Mouse (Mus musculus) heart, postnatal 25 days (tissue): ENCODE measurements around the gene Gata3. TPM values are rescaled to one million over a fixed set of nuclear protein-coding genes. Genes with fewer than 3 reads are reported as not detected.

Experiments used
- DNase-seq: peaks from one replicate; pipeline ENCODE4 v3.0.0; 2022; ENCODE audit warnings: low spot score
- intact Hi-C: fragments of 180-260 bp; cut with DNase I; formaldehyde crosslinking; loops from one replicate; pipeline ENCODE4 v1.15.1; 2025
- total RNA-seq, 2 experiments: library from RNA; stranded (reverse); gene quantifications; 2 replicates each; pipeline ENCODE4 v1.2.3; 2021

The Gata3 gene
- total RNA-seq, 2 experiments from 2014 or later: 1.1 to 1.7 TPM

DNA sequence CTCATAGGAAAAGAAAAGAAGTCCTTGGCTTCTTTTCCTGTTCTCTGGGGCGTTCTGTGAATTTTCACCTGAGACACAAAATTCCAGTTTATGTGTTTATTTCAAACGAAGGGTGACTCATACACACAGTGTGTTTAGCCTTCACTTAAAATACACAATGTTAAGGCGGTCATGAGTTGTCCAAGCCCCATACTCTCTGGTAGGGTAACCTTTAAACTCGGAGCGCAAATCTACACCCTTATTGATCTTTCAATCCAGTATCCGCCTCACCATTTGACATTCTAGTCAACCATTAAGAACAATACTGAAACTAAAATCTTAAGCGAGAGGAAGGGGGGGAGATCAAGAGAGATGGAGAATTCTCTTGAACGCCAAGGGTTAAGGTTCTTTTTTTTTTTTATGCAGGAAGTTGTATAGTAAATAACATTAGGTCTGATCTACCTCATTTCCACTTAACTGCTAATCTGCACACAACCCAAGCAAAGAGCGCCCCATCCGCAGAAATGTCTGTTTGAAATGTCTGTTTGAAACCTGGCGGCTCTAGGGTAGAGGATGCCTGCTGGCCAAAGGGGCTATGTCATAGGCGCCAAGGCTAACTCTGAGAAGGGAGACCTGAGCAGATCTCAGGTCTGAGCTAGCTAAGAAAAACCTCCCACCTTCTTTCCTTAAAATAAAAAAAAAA lies 14.0 kb downstream of the Gata3 start:
- DNase-seq: no peak
- intact Hi-C loops: loop anchor here (10.0 kb wide), 2 partner anchors 251 to 341 kb away; no protein-coding TSS in a partner anchor

DNA sequence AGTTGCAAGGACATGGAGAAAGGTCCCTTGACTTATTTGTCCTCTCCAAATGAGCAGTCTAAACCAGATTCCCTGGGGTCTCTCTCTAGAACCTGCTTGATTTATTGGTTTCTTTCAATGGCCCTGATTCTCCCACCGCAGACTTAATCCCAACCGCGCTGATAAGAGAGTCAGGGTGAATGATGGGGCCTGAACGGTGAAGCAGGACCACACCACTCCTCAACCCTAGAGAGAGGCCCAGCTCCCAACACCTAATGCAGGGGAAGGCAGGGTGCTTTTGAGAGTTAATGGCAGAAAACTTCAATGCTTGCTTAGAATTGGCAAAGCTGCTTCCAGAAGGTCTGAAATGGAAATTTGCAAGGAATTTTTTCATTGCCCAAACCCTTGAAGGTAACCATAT lies 14.6 kb downstream of the Gata3 start:
- DNase-seq: no peak
- intact Hi-C loops: loop anchor here (10.0 kb wide), 2 partner anchors 250 to 340 kb away; no protein-coding TSS in a partner anchor

DNA sequence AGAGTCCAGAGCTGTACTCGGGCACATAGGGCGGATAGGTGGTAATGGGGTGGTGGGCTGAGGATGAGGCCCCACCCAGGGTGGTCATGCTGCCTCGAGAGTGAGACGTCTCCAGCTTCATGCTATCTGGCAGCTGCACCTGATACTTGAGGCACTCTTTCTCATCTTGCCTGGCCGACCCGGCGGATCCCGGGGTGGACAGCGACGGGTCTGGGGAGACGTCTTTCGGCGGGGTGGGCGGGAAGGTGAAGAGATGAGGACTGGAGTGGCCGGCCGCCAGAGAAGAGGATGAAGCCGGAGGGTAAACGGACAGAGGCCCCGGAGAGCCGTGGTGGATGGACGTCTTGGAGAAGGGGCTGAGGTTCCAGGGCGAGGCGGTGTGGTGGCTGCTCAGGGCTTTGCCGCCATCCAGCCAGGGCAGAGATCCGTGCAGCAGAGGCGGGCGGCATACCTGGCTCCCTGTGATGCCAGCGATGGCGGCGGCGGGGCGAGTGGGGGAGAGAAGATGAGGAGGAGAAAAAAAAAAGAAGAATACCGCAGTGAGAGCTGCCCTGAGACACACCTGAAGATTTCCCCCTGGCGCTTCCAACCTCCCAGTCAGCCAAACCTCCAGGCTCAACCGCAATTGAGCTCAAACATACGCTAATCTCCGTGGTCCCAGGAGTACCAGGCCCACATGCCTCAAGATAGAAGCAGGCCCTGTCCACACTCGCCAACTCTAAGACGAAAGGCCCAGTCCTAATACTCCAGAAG lies 15.2 kb downstream of the Gata3 start:
- no peak for DNase-seq
- intact Hi-C loops: loop anchor here (10.0 kb wide), 2 partner anchors 250 to 340 kb away; no protein-coding TSS in a partner anchor

DNA sequence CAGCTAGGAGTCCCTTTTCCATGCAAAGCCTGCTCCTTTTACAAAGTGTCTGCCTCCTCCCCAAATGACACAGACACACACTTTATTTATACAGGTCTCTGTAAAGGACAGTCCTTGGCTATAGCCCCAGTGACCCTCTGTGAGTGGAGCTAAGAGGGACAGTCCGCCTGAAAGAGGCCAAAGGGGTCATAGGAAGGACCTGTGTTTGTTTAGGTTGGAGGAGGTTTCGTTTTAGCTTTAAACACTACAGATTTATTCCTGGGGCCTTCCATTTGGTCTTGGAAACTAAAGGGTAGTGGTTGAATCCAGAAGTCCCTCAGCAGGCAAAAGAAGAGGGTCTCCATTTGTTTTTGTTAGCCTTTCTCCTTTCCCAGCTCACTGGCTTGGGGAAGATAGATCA lies 16.1 kb downstream of the Gata3 start:
- intact Hi-C loops: loop anchor here (10.0 kb wide), 2 partner anchors 249 to 339 kb away; no protein-coding TSS in a partner anchor
- no peak for DNase-seq

DNA sequence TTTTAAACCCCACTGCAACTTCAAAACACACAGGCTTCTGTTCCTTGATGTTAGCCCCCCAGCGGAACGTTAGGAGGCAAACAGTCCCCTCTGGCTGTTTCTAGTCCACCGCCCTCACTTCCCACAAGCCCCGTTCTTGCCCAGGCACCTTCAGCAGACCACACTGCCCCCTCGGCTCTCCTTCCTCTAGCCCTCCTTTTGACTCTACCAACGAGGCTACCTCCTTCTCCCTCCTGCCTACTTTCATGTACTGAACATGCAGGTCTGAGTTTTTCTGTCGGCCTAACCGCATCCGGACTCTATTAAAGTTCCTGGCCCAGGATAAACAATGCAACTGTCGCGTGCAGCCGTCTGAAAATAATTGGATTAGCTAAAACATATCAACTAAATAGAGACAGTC lies 17.2 kb downstream of the Gata3 start:
- intact Hi-C loops: loop anchor here (10.0 kb wide), 2 partner anchors 248 to 338 kb away; no protein-coding TSS in a partner anchor
- no peak for DNase-seq

DNA sequence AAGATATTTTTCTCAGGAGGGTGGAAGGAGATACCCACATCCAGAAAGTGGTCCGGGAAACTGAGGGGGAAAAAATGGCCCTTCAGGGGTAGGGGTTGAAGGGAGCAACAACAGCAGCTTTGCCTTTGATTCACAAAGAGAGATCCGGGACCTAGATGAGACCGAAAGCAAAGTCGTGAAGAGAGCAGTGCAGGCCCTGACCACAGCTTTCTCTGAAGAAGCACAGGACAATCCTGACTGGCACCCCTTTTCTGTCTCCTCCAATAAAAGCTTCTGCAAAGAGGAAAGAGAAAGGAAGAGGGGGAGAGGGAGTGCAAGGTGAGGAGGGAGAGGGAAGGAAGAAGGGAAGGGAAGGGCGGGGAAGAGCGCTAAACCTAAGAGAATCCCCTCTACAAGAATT lies 18.0 kb downstream of the Gata3 start:
- DNase-seq: no peak
- intact Hi-C loops: loop anchor here (10.0 kb wide), 2 partner anchors 247 to 337 kb away; no protein-coding TSS in a partner anchor

DNA sequence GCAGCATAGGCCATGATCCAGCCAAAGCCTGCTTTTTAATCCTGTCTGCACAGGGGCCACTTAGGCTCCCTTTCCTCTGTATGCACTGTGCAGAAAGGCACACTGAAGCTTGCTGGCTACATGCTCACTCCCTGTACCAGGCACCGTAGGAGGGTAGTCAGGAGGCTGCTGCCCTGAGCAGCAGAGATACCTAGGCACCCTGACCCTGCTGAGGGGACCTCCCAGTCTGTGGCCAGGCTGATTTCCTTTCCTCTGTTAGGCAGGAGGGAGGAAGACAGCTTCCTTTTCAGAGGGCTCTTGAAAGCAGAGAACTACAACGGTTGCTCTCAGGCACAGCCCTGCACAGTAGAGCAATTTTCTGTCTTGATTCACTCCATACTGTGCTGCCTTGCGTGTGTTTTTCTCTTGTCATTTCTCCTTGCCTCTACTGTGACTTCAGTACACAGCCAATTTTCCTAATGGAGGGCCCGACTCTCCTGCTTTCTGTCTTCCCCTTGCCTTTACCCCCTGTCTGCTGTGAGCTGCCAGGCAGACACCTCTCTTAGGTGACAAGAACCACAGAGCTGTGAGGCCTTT lies 18.6 kb downstream of the Gata3 start:
- intact Hi-C loops: loop anchor here (10.0 kb wide), 2 partner anchors 246 to 336 kb away; no protein-coding TSS in a partner anchor
- DNase-seq: no peak

DNA sequence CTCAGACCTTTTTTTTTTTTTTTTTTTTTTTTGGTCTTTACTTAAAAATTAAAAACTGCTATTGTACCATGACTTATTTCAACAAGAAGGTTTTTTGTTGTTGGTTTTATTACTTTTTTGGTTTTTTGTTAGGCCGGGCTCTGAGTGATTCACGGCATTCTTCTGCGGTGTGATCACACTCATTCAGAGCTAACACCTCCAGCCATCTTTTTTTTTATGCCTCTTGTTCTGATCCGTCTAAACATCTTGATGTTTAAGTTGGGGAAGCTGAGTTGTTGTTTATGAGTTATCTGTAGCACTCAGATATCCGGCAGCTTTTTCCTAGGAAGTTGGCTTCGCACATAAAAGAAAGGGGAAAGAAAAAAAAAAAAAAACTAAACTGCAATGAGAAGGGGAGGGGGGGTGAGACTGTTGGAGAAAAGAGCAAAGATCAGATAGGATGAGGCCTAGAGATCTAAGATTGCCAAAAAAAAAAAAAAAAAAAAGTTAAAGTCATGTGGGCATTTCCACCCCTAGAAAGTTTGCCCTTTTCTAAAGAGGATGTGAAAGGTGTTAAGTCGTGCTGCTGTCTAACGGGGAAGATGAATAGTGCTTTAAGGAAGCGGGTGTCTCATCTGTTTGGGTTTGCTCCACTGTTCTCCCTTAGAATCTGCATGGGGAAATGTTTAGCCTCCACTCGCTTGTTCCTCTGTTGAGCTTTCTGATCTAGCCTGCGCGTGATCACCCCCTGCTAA lies 22.6 kb downstream of the Gata3 start:
- DNase-seq: no peak
- intact Hi-C loops: no loop called here

DNA sequence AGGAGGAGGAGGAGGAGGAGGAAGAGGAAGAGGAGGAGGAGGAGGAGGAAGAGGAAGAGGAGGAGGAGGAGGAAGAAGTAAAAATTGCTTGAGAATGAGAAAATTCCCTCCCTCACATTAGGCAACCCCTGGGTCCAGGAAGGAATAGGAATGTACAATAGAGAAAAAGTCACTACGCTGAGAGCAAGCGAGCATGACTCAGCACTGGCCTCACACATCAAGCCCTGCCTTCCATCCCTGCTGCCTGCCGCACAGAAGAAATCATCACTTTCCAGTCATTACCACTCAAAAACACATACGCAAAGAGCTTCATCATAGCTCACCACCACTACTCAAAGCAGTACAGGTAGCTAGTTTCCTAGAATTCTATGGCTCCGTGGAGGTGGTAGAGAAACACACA lies 29.1 kb downstream of the Gata3 start:
- no peak for DNase-seq
- intact Hi-C loops: no loop called here

DNA sequence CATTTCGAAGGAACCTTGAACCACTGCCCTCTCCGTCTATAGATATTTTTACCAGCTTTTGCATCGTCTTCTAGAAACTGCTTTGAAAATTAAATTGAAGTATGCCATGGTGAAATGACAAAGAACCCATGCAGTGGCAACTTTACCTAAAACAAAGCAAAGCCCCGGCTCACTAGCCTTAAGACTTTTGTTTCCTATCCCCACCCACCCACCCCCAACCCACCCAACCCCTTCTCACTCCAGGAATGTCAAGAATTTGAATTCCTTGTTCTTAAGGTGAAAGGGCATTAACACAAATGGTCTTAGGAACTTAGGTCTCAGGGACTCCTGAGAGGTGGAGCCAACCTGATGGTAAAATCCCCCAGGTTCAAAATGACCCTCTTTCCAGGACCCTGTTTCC lies 34.0 kb downstream of the Gata3 start:
- DNase-seq: no peak
- intact Hi-C loops: no loop called here

DNA sequence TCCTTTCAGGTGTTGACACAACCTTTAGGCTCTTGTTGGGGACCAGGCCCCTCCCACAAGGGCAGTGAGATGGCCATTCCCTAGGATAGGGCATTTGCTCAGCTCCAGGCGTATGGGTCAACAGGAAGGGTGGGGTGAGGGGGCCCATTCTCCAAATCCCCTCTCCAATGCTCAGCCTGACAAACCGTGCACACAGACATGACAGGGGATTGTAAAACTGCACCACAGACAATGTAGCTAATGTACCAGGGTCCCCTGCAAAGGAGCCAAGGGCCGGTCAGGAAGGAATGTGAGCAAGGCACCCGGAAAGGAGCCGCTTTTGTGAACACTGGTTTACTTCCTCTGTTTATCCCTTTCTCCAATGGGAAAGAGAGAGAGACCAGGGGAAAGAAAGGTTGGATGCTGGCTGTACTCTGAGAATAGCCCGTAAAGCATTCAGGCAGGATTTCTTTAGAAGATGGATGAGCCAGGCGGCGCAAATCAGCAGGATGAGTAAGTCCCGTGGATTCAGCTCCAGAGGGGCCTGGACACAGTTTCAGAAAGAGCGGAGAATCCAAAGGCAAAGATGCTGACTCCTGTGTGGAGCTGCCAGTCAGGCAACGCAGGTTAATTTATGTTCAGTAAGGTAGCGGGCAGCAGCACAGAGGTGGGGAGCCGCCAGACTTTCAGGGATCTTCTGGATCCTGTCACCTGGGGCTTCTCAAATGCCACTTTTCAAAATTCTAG lies 36.8 kb downstream of the Gata3 start:
- DNase-seq: no peak
- intact Hi-C loops: no loop called here

DNA sequence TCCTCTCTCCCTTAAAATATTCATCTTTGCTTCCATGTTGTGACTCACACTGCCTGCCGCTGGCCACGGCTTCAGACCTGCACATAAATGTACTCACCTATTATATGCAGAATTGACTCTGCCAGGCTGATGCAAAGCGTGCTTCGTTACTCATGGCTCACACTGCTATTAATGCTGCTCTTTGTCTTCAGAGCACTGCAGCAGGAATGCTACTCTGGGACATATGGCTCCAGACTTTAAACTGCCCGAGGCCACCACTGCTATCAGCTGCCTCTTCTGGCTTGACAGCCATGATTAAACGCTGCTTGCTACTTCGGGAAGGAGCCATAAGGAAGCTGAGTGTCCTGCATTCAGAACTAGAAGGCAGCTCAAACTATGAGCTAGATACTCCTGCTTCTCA lies 54.6 kb downstream of the Gata3 start:
- DNase-seq: no peak
- intact Hi-C loops: no loop called here

DNA sequence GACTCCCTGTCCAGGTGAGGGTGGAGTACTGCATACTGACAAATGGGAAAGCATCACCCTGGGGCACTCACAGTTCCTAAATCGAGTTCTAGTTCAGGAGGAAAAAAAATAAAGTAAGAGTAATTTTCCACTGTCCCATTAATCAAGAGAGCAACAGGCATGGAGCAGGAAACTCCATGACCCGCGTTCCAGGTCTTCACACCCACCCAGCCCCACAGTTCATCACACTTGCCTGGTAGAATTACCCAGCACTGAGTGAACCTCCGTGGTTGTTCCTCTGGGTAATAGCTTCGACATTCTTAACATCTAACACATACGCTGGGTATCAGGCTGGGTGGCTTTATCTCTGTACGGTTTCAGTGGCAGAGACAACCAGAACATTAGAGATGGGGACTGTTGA lies 56.1 kb downstream of the Gata3 start:
- intact Hi-C loops: no loop called here
- no peak for DNase-seq

DNA sequence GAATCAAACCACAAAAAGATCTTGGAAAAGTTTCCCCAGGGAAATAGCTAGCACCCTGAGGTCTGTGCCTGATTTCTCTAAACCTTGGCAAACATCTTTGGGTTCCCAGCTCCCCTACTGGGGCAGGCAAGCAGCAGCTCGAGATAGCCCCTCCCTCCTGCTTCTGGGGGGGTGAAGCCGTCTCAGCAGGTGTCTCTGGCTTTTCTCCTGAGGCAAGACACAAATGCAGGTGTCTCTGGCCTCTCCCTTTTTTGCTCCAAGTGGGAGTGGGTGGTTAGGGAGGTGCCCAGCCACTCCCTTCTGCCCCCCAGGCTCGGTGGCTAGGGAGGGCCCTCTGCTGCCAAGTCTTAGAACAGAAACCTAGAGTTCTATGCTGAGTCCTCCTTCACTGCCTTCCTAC lies 62.2 kb downstream of the Gata3 start:
- intact Hi-C loops: no loop called here
- no peak for DNase-seq

DNA sequence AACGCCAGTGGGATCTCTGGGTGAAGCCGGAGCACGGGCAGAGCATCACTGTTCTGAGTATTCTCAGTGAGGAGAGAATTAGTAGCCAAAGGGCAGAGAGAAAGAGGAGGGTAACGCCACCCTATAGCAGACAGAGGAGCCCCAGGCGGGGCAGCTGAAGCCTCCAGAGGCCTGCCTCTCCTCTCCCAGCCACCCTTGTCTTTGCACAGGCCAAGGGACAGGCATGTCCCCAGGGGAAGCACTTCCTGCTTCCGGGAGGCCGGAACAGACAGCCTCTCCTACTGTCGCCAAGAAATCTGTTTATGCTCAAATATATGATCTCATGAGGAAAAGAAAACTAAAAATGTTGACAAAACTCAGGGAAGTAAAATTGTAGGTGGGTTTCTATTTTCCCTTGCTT lies 69.2 kb downstream of the Gata3 start:
- DNase-seq: no peak
- intact Hi-C loops: no loop called here

DNA sequence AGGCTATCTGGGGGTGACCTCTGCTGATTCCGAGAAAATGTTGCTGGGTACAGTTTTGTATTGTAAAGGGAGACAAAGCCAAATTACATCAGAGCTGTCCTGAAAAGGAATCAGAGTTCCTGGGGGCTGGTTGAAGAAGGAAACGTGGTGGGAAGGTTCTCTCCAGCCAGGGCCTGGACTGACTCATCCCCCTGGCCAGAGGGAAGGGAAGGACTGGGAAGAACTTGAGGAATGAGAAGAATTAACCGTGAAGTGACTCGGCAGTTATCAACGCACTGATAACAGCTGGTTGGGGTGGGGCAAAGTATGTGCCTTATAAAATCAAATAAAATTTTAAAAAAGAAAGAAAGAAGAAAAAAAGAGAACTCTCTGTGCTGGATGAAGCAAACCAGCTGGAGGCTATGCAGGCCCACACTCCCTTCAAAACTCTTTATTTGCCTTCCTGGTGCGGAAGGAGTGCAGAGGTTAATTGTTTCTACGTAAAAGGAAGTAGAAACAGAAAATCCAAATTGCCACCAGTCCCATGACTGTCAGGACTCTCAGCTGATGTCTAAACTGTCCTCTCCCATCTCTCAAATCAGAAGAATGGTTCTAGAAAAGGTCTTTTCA lies 71.6 kb downstream of the Gata3 start:
- DNase-seq: no peak
- intact Hi-C loops: no loop called here
